Mouse (Mus musculus) thymus, postnatal 10 days (tissue): Measurements from ENCODE around the gene Snx3.

ENCODE experiments used
- DNase-seq, 2 experiments: peaks; one replicate each; pipeline ENCODE4 v3.0.0; 2021; ENCODE audit warnings: low spot score in 2 of 2

Snx3 gene

GRCm38 (mm10) chr10:42504096-42504710 is 2.4 kb downstream of the Snx3 start:
- DNase-seq = no peak

DNA sequence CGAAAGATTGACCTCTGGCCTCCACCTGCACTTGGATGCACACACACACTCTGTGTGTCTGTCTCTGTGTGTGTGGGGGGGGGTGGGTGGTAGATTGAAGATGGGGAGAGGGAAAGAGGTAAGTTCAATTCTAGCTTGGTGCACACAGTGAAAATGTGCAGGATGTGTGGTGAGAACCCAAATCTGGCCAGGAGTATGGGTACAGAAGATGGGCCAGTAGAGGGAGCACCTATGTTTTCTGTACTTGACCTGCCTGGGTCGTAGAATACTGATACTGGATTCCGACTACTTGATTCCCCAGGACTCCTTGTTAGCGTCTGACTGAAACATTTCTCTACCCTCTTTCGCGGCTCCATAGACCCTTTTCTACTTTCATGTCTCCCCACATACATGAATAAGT is 8.3 kb downstream of the Snx3 start:
- peak in 1 of 2 experiments; percentile 11 for DNase-seq

- DNase-seq = no peak
Measured at GRCm38 (mm10) chr10:42511184-42512135, 9.6 kb downstream of the Snx3 start.

DNA sequence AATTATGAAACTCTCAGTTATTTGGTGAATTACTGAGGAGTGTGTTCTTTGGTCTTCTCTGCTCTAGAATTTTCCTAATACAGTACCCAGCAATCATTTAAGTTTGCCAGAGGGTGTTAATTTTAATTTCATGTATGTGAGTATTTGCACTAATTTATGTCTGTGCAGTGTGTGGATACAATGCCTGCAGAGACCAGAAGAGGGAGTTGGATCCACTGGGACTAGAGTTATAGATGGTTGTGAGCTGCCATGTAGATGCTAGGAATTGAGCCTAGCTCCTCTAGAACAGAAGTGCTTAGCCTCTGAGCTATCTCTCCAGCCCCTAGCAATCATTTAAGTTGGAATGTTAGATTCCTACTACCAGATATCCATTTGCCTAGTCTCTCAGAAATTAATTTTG is 12.3 kb downstream of the Snx3 start:
- no peak for DNase-seq

- DNase-seq = peak; percentile 14 to 35
Measured at GRCm38 (mm10) chr10:42518363-42518762, 16.5 kb downstream of the Snx3 start.

DNA sequence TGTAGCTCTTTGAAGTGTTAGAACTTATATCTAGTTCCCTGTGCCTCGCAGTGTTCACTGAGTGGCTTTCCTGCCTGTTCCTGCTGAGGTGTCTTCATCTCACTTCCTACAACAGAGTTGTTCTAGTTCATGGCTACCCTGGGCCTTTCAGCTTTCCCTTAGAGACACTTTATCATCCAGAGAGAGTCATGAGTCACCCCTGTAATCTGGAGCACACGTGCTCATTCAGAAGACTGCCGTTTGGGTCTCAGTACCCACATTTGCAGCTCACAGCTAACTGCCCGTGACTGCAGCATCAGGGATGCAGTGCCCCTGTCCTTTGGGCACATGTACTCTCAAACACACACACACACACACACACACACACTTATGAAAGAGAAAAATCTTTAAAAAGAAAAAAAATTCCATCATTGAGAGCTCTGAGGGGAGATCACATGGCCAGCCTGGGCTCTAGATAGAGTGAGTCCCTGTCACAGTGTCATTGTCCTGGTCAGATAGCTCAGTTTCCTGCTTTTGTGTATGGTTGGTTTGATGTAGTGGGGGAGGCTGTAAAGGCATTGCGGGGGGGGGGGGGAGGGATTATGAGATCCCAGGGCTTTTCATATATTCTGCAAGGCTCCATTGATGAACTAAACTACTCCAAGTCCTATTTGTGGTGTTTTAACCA is 19.6 kb downstream of the Snx3 start:
- no peak for DNase-seq

- DNase-seq = no peak
Measured at GRCm38 (mm10) chr10:42522912-42523311, 21.1 kb downstream of the Snx3 start.

DNA sequence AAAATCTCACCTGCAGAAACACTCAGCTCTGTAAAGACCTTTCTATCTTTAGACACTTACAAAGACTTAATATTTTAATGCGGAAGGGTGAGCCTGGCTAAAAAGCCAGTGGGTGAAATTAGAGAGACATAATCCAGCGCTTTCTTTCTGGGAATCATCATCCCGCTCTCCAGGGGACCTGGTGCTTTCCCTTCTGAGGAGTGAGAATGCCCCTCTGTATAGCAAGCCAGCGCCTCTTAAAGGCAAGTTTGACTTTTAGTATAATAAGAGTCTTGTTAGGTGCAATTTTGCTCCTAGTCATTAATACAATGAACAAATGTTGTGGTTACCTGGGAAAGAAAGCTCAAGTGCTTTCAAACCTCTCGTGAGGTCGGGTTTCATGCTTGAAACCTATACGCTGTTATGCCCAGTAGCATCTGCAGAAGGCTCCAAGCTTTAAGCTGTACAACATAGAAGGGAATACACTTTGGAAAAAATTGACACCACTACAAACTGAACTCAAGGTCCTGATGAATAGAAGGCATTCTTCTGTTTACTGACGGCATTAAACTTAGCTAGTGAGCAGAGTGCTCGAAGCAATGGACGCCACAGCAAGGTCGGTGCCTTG is 21.8 kb downstream of the Snx3 start:
- DNase-seq = no peak

- no peak for DNase-seq
Measured at GRCm38 (mm10) chr10:42525682-42526081, 23.9 kb downstream of the Snx3 start.

DNA sequence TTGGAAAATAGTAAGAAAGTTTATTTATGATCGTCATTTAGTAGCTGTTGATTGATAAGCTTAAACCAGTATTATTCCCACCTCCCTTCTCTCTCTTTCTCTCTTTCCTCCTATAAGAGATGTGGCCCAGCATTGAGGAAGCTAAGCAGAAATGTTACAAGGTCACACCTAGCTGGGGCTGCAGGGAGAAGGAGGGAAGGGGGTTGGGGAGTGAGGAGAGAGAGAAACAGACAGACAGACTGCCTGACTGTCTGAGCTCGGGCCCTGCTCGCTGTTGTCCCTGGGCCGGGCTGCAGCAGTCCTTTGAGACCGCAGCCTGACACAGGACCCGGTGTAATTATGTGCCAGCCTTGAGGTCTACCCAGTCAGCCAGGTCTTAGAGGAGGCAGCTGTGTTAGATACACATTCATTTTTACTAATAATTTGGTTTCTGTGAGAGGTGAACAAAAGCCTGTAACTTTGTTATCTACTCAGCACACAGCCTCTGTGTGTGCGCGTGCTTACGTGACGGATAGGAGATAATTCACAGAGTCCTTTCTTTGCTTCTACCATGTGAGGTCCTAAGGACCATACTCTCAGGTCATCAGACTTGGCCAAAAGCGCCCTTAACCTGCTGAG is 32.1 kb downstream of the Snx3 start:
- DNase-seq = no peak

- DNase-seq = no peak
Measured at GRCm38 (mm10) chr10:42537571-42538316, 35.9 kb downstream of the Snx3 start.

DNA sequence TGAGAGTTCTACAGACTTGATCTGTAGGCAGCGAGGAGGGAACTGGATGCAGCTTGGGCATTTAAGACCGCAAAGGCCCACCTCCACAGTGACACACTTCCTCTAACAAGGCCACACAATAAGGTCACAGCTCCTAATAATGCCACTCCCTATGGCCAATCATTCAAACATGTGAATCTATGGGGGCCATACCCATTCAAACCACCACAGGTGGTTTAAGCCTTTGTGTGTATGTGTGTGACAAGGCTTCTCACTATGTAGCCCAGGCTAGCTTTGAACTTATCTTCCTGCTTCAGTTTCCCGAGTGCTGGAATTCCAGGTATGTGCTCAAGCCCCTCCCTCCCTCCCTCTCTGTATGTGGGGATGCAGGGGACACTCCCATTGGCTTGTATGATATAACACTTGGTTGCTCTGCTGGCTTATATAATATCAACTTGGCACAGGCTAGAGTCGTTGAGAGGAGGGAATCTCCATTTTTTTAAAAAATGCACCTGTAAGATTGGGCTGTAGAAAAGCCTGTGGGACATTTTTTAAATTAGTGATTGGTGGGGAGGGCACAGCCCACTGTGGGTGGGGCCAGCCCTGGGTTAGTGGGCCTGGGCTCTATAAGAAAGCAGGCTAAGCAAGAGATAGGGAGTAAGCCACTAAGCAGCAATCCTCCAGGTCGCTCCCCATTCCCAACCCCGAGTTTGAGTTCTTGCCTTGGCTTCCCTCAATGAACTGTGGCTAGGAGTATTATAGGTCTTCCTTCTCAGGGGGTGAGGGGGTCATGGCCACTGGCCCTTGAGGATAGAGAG is 44.1 kb downstream of the Snx3 start:
- no peak for DNase-seq

DNA sequence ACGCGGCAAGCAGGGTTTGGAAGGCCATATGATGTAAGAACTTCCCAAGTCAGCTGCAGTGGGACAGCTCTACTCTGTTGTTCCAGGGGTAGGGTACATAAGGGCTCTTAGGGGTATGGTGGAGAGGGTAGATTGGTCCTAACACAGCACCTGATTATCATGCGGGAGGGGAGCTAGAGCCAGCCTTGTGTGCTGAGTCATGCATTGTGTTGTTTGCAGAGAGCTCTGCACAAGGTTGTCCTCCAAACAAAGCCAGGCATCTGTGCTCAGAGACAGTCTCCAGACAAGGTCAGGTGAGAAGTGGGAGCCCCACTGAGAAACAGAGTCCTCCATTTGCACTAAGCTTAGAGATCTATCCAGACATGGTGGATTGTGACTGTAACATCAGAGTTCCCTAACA is 44.7 kb downstream of the Snx3 start:
- no peak for DNase-seq

DNA sequence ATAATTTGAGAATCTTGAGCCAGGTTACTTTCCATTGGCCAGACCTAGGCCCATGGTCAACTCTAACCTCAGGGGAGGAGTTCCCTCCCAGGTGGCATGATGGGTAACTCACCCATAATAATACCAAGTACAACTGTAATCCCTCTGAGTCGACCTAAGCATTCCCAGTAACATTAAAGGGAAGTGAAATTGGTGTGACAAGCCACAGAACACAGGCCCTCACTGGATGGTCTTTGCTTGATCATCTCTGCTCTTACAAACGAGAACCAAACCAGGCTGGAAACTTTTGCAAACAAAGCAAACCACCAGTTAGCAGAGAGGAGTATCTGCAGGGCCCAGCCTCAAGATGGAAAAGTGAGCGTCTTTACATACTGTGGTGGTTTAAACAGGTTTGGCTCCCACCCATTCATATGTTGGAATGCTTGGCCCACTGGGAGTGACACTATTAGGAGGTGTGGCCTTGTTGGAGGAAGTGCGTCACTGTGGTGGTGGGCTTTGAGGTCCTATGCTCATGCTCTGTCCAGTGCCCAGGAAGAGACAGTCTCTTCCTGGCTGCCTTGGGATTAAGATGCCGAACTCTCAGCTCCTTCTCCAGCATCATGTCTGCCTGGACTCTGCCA is 57.9 kb downstream of the Snx3 start:
- DNase-seq = no peak

- no peak for DNase-seq
Measured at GRCm38 (mm10) chr10:42562272-42562671, 60.4 kb downstream of the Snx3 start.

DNA sequence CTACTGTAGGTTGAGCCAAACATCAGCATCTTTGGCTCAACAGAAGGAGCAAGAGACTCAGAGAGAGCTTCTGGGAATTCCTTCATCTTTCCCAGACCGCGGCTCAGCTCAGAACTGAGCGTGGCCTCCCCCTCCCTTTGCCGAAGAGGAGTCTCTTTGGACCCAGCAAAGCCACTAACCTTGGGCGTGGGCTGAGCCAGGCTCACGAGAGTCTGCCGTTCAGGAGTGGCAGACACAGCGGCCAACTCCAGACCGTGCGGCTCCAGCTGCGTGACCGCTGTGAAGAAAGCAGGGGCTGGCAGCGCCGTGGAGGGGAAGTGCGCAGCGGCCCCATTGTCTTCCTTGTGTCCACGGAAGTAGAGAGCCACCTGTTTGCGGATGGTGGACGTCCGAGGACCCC is 70.7 kb downstream of the Snx3 start:
- no peak for DNase-seq

- no peak for DNase-seq
Measured at GRCm38 (mm10) chr10:42572971-42573370, 71.1 kb downstream of the Snx3 start.

GRCm38 (mm10) chr10:42574639-42575038 is 72.8 kb downstream of the Snx3 start:
- no peak for DNase-seq

DNA sequence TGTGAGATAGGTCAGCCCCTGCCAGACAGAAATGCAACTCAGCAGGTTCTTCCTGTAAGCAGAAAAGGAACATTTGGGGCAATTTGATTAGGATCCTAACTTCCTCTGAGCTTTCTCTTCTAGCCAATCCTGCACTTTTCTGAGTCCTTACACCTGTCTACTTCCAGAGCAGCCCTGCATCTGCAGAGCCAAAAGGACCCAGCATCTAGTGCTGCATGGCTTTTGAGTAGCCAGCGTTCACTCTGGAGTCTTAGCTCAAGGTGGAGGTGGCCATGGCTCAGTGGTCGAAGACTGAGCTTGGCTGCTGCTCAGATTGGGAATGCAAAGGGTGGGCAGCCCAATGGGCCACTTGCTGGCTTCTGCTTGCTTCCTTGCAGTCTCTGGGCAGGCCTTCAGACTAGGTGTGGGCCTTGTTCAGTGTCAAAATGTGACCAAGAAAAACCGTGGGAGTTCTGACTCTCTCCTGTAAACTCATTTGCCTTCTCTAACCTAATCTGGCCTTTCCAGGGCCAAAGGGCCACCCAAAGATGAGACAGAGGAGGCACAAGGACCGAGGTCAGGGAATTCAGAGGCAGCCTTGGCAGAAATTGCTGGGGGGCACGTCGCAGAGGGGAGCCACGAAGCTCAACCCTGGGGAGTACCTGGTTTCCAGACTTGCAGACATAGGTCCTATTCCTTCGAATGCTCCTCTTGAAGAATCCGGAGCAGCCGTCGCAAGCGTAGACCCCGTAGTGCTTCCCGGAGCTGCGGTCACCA is 75.9 kb downstream of the Snx3 start:
- no peak for DNase-seq
